Mouse (Mus musculus) heart, embryonic 11.5 days (tissue): Measurements from ENCODE around the gene Pla2g5. TPM values are rescaled to one million over a fixed set of nuclear protein-coding genes. Genes with fewer than 3 reads are reported as not detected.
A peak's percentile ranks its signal among the peaks of the same experiment; 100 is the strongest.
"Not testable (repeated sequence)": the region's sequence is repeated elsewhere in the genome, so short reads cannot be mapped to it uniquely, and the experiment has no call there.

Source experiments
- ATAC-seq: fragments of 200-750 bp; cut with Nextera tagmentation; replicated peaks from 2 replicates; pipeline ENCODE4 v1.8.0; 2017; ENCODE audit warnings: moderate library complexity; ENCODE audit not compliant: insufficient number of reproducible peaks, low FRiP score, low TSS enrichment
- H3K27ac ChIP-seq: fragments of 300-500 bp; sonication (generic); 2 replicates; pipeline ENCODE4 v1.5.1; 2014; ENCODE audit warnings: mild to moderate bottlenecking, low read depth, low read length
- H3K27me3 ChIP-seq: fragments of 300-500 bp; sonication (generic); 2 replicates; pipeline ENCODE4 v1.6.1; 2014; ENCODE audit warnings: mild to moderate bottlenecking, low read length, mixed read lengths; ENCODE audit not compliant: control insufficient read depth, insufficient read depth
- H3K36me3 ChIP-seq: fragments of 300-500 bp; sonication (generic); 2 replicates; pipeline ENCODE4 v1.6.1; 2014; ENCODE audit warnings: mild to moderate bottlenecking, low read length, moderate library complexity, mixed read lengths; ENCODE audit not compliant: control insufficient read depth, insufficient read depth
- H3K4me1 ChIP-seq: fragments of 300-500 bp; sonication (generic); 2 replicates; pipeline ENCODE4 v1.6.1; 2014; ENCODE audit warnings: low read length; ENCODE audit not compliant: control insufficient read depth, insufficient read depth
- H3K4me2 ChIP-seq: fragments of 300-500 bp; sonication (generic); 2 replicates; pipeline ENCODE4 v1.6.1; 2014; ENCODE audit warnings: mild to moderate bottlenecking, moderate library complexity
- H3K4me3 ChIP-seq: fragments of 300-500 bp; sonication (generic); 2 replicates; pipeline ENCODE4 v1.5.1; 2014; ENCODE audit warnings: low read depth, low read length
- H3K9ac ChIP-seq: fragments of 300-500 bp; sonication (generic); 2 replicates; pipeline ENCODE4 v1.6.1; 2014; ENCODE audit warnings: mild to moderate bottlenecking, low read depth, low read length, moderate library complexity
- H3K9me3 ChIP-seq: fragments of 300-500 bp; sonication (generic); replicated peaks from 2 replicates; pipeline ENCODE4 v1.6.1; 2016; ENCODE audit warnings: low read length; ENCODE audit not compliant: control insufficient read depth
- WGBS: fragments of 180-500 bp; shearing (Covaris S2); extraction: QIAGEN DNeasy Blood & Tissue Kit; methylation state at CpG from one replicate; pipeline ENCODE4 v1.1.7; 2014; ENCODE audit not compliant: insufficient replicate concordance; 5-methylcytosine and 5-hydroxymethylcytosine counted together
- polyA plus RNA-seq: library from polyadenylated mRNA; unstranded; fragments of >200 nt; fragmentation: Nextera tagmentation; extraction: Ambion mirVana; gene quantifications from 2 replicates; pipeline ENCODE4 v1.2.1, GENCODE M21; 2014

Pla2g5 gene
- polyA plus RNA-seq, 1 experiment from 2014 or later, result 1.1 TPM

GRCm38 (mm10) chr4:138882179-138882578, 18.9 kb upstream of the Pla2g5 start:
- 11% methylated on average over 16 of the region's 16 CpGs for WGBS
- no peak for ATAC-seq
- no peaks in the 10 kb centered on the region for H3K36me3 ChIP-seq
- peaks cover 9% of the 10 kb centered on the region for H3K27me3 ChIP-seq
- no peak overlapping the region for H3K27ac ChIP-seq
- peak overlapping the region; percentile 36 for H3K4me2 ChIP-seq
- H3K4me3 ChIP-seq, result no peak overlapping the region
- H3K9me3 ChIP-seq, result no peaks in the 10 kb centered on the region
- H3K9ac ChIP-seq, result no peak overlapping the region
- H3K4me1 ChIP-seq, result 0 out of 2 replicates have a peak, but pooled peaks cover 2% of the 10 kb centered on the region

- no peak for ATAC-seq
- no peak overlapping the region for H3K4me2 ChIP-seq
- H3K9ac ChIP-seq, result no peak overlapping the region
- H3K9me3 ChIP-seq, result no peaks in the 10 kb centered on the region
- H3K36me3 ChIP-seq, result no peaks in the 10 kb centered on the region
- H3K27me3 ChIP-seq, result peaks cover 9% of the 10 kb centered on the region
- no peak overlapping the region for H3K27ac ChIP-seq
- WGBS, result 75% methylated on average over 7 of the region's 7 CpGs
- H3K4me3 ChIP-seq, result no peak overlapping the region
- H3K4me1 ChIP-seq, result 0 out of 2 replicates have a peak, but pooled peaks cover 2% of the 10 kb centered on the region
These were observed 17.7 kb upstream of the Pla2g5 start for GRCm38 (mm10) chr4:138880811-138881584.

GRCm38 (mm10) chr4:138879808-138880207, 16.5 kb upstream of the Pla2g5 start:
- no peak for ATAC-seq
- H3K9me3 ChIP-seq, result no peaks in the 10 kb centered on the region
- H3K27ac ChIP-seq, result no peak overlapping the region
- no peaks in the 10 kb centered on the region for H3K36me3 ChIP-seq
- 75% methylated on average over 11 of the region's 11 CpGs for WGBS
- 0 out of 2 replicates have a peak, but pooled peaks cover 2% of the 10 kb centered on the region for H3K4me1 ChIP-seq
- H3K4me2 ChIP-seq, result no peak overlapping the region
- H3K27me3 ChIP-seq, result peaks cover 9% of the 10 kb centered on the region
- H3K4me3 ChIP-seq, result no peak overlapping the region
- H3K9ac ChIP-seq, result no peak overlapping the region

- Histone ChIP-seq H3K9ac (no peak overlapping the region), H3K9me3 (no peaks in the 10 kb centered on the region), H3K4me1 (0 out of 2 replicates have a peak, but pooled peaks cover 2% of the 10 kb centered on the region), H3K27me3 (peaks cover 9% of the 10 kb centered on the region), H3K4me2 (no peak overlapping the region), H3K36me3 (no peaks in the 10 kb centered on the region), H3K4me3 (no peak overlapping the region), H3K27ac (no peak overlapping the region)
- no peak for ATAC-seq
- 34% methylated on average over 8 of the region's 8 CpGs for WGBS
These were observed 15.5 kb upstream of the Pla2g5 start for GRCm38 (mm10) chr4:138878783-138879182.

GRCm38 (mm10) chr4:138877731-138878130, 14.4 kb upstream of the Pla2g5 start, which contains the start of gene Pla2g2e:
TSS of gene Pla2g2e (plus strand) at chr4:138877942.
- no peak within 1 kb of the TSS for H3K27ac ChIP-seq
- no peaks in the 10 kb centered on the region for H3K36me3 ChIP-seq
- 62% methylated on average over 4 of the region's 4 CpGs for WGBS
- H3K4me2 ChIP-seq, result no peak within 1 kb of the TSS
- H3K9ac ChIP-seq, result no peak within 1 kb of the TSS
- H3K4me3 ChIP-seq, result no peak within 1 kb of the TSS
- H3K9me3 ChIP-seq, result no peaks in the 10 kb centered on the region
- peaks cover 9% of the 10 kb centered on the region for H3K27me3 ChIP-seq
- ATAC-seq, result no peak
- 0 out of 2 replicates have a peak, but pooled peaks cover 2% of the 10 kb centered on the region for H3K4me1 ChIP-seq

- H3K36me3 ChIP-seq, result no peaks in the 10 kb centered on the region
- no peak overlapping the region for H3K27ac ChIP-seq
- H3K4me1 ChIP-seq, result 0 out of 2 replicates have a peak, but pooled peaks cover 2% of the 10 kb centered on the region
- 85% methylated on average over 2 of the region's 2 CpGs for WGBS
- ATAC-seq, result no peak
- no peaks in the 10 kb centered on the region for H3K27me3 ChIP-seq
- H3K9ac ChIP-seq, result no peak overlapping the region
- H3K4me2 ChIP-seq, result no peak overlapping the region
- no peak overlapping the region for H3K4me3 ChIP-seq
- H3K9me3 ChIP-seq, result 0 out of 2 replicates have a peak, but pooled peaks cover 2% of the 10 kb centered on the region
These were observed 12.7 kb upstream of the Pla2g5 start for GRCm38 (mm10) chr4:138875986-138876385.

GRCm38 (mm10) chr4:138875275-138875674, 12.0 kb upstream of the Pla2g5 start:
- not testable (repeated sequence) for H3K9me3 ChIP-seq, H3K4me1 ChIP-seq, H3K36me3 ChIP-seq, ATAC-seq, H3K4me2 ChIP-seq, H3K27ac ChIP-seq, H3K27me3 ChIP-seq, H3K4me3 ChIP-seq, H3K9ac ChIP-seq
- WGBS, result 87% methylated on average over 2 of the region's 2 CpGs

GRCm38 (mm10) chr4:138873864-138874263, 10.6 kb upstream of the Pla2g5 start, which contains the start of gene Gm13030:
TSS of gene Gm13030 (minus strand) at chr4:138873964.
- H3K4me1 ChIP-seq, result no peaks in the 10 kb centered on the region
- no peak within 1 kb of the TSS for H3K4me2 ChIP-seq
- H3K36me3 ChIP-seq, result no peaks in the 10 kb centered on the region
- ATAC-seq, result no peak
- no peak within 1 kb of the TSS for H3K9ac ChIP-seq
- H3K4me3 ChIP-seq, result no peak within 1 kb of the TSS
- WGBS, result 80% methylated on average over 6 of the region's 6 CpGs
- H3K27ac ChIP-seq, result no peak within 1 kb of the TSS
- H3K27me3 ChIP-seq, result no peaks in the 10 kb centered on the region
- H3K9me3 ChIP-seq, result 0 out of 2 replicates have a peak, but pooled peaks cover 3% of the 10 kb centered on the region
